Mouse (Mus musculus): ENCODE measurements at regions not wholly inside any gene's neighbourhood (a gene's known extent, or its start where the extent isn't known, plus 50 kb on each side); places are given as distances from the start of the nearest gene placed in this dataset.

DNA sequence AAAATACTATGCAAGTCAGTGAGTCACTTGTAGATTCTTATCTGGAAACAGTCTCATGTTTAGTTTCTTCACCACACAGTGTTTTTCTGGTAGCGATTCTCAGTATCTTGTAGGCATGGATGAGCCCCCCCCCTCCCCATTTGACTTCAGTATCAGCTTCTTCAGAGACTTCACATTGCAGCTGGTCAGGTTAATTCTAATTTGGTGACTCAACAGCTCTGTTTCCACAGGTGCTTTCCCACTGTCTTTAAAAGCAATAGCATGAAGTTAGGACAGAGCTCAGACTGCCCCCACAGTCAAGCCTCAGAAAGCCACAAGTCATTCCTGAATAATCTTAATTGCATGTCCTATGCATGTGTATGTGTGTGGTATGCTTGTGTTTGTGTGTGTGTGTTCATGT lies 114.5 kb downstream of the Tmem17 start:
- WGBS, result 90% methylated on average over 1 of the region's 1 CpGs

DNA sequence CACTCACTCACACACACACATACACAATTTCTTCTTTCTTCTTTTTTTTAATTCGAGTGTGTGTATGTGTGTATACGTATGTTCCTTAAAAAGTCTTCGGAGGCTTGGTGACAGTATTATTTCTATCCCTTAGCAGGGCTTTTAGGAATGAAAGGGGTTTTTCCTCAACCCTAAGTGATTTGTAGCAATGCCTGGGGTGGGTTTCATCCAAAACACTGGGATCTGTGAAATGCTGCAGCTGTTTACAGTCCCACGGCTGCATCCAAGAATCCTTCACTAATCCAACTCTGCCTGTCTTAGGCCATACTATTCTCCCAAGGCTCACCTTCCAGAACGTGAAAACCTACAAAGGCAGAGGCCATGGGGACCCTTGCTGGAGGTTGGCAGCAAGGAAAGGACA lies 116.6 kb downstream of the Tmem17 start:
- 0 out of 2 replicates have a peak, but pooled peaks have one; percentile 5 for ATAC-seq (ENCODE audit: low FRiP score, low TSS enrichment)
- Histone ChIP-seq H3K9ac (ENCODE audit: low read depth, low read length) (no peak overlapping the region), H3K4me3 (ENCODE audit: low read length) (no peak overlapping the region), H3K36me3 (ENCODE audit: control insufficient read depth, insufficient read depth, low read length) (no peaks in the 10 kb centered on the region), H3K4me2 (replicated peaks; ENCODE audit: low read depth, low read length) (no peak overlapping the region), H3K4me1 (ENCODE audit: control insufficient read depth, insufficient read depth, low read length) (peaks cover 20% of the 10 kb centered on the region), H3K27me3 (ENCODE audit: control insufficient read depth, insufficient read depth, low read length) (no peaks in the 10 kb centered on the region), H3K27ac (ENCODE audit: low read depth, low read length) (peak overlapping the region; percentile 67; the same call in 1 of the 2 replicates), H3K9me3 (ENCODE audit: control insufficient read depth, low read length) (no peaks in the 10 kb centered on the region)
- 70% methylated on average over 5 of the region's 5 CpGs for WGBS

More for the DNA sequence above, 114.5 kb downstream of the Tmem17 start:
- Histone ChIP-seq H3K4me2 (replicated peaks; ENCODE audit: low read depth, low read length) (no peak overlapping the region), H3K4me1 (ENCODE audit: control insufficient read depth, insufficient read depth, low read length) (peaks cover 15% of the 10 kb centered on the region), H3K9ac (ENCODE audit: low read depth, low read length) (no peak overlapping the region), H3K4me3 (ENCODE audit: low read length) (no peak overlapping the region), H3K36me3 (ENCODE audit: control insufficient read depth, insufficient read depth, low read length) (no peaks in the 10 kb centered on the region), H3K9me3 (ENCODE audit: control insufficient read depth, low read length) (no peaks in the 10 kb centered on the region), H3K27me3 (ENCODE audit: control insufficient read depth, insufficient read depth, low read length) (no peaks in the 10 kb centered on the region), H3K27ac (ENCODE audit: low read depth, low read length) (no peak overlapping the region)
- no peak for ATAC-seq (ENCODE audit: low FRiP score, low TSS enrichment)

DNA sequence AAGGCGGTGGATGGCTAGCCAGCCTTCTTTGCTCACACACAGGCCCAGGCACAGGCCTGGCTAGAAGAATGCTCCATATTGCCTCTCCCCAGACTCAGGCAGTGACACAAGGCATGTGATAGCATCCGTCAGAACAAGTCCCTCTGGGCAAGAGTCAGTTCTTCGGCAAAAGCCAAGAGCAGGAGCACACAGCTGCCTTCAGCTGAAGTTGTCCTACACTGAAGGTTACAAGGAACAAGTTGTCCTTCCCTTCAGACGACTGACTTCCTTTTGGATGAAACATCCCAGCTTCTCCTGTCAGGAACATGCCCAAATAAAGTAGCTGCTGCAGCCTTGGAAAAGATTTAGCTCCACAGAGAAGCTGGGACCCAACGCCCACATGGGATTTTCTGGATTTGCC lies 117.1 kb downstream of the Tmem17 start:
- Histone ChIP-seq H3K4me1 (ENCODE audit: control insufficient read depth, insufficient read depth, low read length) (peaks cover 20% of the 10 kb centered on the region), H3K4me2 (replicated peaks; ENCODE audit: low read depth, low read length) (peak overlapping the region; percentile 45; the same call in 1 of the 2 replicates), H3K9ac (ENCODE audit: low read depth, low read length) (no peak overlapping the region), H3K4me3 (ENCODE audit: low read length) (no peak overlapping the region), H3K36me3 (ENCODE audit: control insufficient read depth, insufficient read depth, low read length) (no peaks in the 10 kb centered on the region), H3K27ac (ENCODE audit: low read depth, low read length) (peak overlapping the region; percentile 67; the same call in 1 of the 2 replicates), H3K9me3 (ENCODE audit: control insufficient read depth, low read length) (no peaks in the 10 kb centered on the region), H3K27me3 (ENCODE audit: control insufficient read depth, insufficient read depth, low read length) (no peaks in the 10 kb centered on the region)
- 74% methylated on average over 5 of the region's 5 CpGs for WGBS
- ATAC-seq (ENCODE audit: low FRiP score, low TSS enrichment), result no peak

DNA sequence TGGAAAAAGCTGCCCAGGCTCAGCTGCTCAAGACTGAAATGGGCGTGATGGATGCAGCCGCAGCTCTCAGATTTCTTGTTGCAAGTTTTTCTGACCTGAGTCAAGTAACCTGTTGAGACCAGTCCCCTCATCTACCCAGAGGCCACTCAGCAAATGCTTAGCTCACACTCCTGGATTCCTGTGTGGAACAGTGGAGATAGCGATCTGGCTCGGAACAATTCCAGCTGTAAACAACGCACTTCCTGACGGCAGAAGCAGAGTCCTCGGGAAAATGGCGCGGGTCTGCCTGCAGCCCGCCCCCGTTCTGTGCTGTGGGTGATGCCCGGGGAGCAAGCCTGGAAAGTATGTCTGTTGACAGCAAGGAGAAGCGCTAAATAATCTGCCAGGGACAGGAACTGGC lies 117.7 kb downstream of the Tmem17 start:
- peaks cover 20% of the 10 kb centered on the region for H3K4me1 ChIP-seq (ENCODE audit: control insufficient read depth, insufficient read depth, low read length)
- peak; percentile 25; the same call in 1 of the 2 replicates for ATAC-seq (ENCODE audit: low FRiP score, low TSS enrichment)

DNA sequence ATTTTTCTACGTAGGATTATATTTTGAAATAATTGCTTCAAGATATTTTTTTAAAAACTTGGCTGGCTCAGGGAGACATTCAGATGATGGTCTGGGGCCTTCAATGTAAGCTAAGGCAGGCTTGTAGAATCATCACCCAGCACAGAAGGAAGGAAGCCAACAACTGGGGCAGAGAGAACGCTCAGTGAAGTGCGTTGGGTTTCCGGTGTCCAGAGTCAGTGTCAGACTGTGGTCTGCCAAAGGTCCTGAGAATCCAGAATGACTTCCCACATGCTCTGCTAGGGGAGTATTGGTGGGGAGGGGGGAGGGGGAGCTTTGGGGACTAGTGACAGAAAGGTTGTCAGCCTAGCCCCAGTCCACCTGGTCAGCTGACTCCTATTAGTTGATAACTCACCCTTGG lies 118.1 kb downstream of the Tmem17 start:
- WGBS, result 36% methylated on average over 4 of the region's 4 CpGs
- peak overlapping the region; percentile 50; the same call in 1 of the 2 replicates for H3K9ac ChIP-seq (ENCODE audit: low read depth, low read length)
- H3K27me3 ChIP-seq (ENCODE audit: control insufficient read depth, insufficient read depth, low read length), result no peaks in the 10 kb centered on the region
- peaks cover 20% of the 10 kb centered on the region for H3K4me1 ChIP-seq (ENCODE audit: control insufficient read depth, insufficient read depth, low read length)
- H3K4me3 ChIP-seq (ENCODE audit: low read length), result peak overlapping the region; percentile 22
- ATAC-seq (ENCODE audit: low FRiP score, low TSS enrichment), result peak; percentile 14; the same call in 1 of the 2 replicates
- H3K27ac ChIP-seq (ENCODE audit: low read depth, low read length), result peak overlapping the region; percentile 71; the same call in 1 of the 2 replicates
- H3K36me3 ChIP-seq (ENCODE audit: control insufficient read depth, insufficient read depth, low read length), result no peaks in the 10 kb centered on the region
- no peaks in the 10 kb centered on the region for H3K9me3 ChIP-seq (ENCODE audit: control insufficient read depth, low read length)
- H3K4me2 ChIP-seq (replicated peaks; ENCODE audit: low read depth, low read length), result peak overlapping the region; percentile 45

More for the DNA sequence above, 117.7 kb downstream of the Tmem17 start:
- Histone ChIP-seq H3K9me3 (ENCODE audit: control insufficient read depth, low read length) (no peaks in the 10 kb centered on the region), H3K27me3 (ENCODE audit: control insufficient read depth, insufficient read depth, low read length) (no peaks in the 10 kb centered on the region), H3K4me2 (replicated peaks; ENCODE audit: low read depth, low read length) (peak overlapping the region; percentile 45), H3K36me3 (ENCODE audit: control insufficient read depth, insufficient read depth, low read length) (no peaks in the 10 kb centered on the region), H3K27ac (ENCODE audit: low read depth, low read length) (peak overlapping the region; percentile 71; the same call in 1 of the 2 replicates), H3K4me3 (ENCODE audit: low read length) (peak overlapping the region; percentile 22), H3K9ac (ENCODE audit: low read depth, low read length) (peak overlapping the region; percentile 50; the same call in 1 of the 2 replicates)
- WGBS, result 13% methylated on average over 13 of the region's 13 CpGs

DNA sequence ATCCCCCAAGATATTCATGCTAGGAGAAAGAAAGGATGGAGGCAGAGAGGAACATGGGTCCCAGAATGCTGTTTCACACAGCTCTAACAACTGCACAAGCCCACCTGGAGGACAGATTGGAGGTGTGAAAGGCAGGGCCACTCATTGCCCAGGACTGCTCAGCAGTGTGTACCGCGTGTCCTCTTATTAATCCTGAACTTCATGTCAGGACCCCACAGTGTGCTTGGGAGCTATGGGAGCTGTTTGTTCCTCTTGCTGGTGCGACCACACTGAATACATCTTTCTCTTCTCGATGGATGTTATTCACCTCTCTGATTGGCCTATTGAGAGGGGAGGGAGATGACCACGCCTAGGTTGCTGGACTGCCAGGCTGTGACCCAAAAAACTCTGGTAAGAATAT lies 119.1 kb downstream of the Tmem17 start:
- Histone ChIP-seq H3K27ac (ENCODE audit: low read depth, low read length) (no peak overlapping the region), H3K4me3 (ENCODE audit: low read length) (no peak overlapping the region)

DNA sequence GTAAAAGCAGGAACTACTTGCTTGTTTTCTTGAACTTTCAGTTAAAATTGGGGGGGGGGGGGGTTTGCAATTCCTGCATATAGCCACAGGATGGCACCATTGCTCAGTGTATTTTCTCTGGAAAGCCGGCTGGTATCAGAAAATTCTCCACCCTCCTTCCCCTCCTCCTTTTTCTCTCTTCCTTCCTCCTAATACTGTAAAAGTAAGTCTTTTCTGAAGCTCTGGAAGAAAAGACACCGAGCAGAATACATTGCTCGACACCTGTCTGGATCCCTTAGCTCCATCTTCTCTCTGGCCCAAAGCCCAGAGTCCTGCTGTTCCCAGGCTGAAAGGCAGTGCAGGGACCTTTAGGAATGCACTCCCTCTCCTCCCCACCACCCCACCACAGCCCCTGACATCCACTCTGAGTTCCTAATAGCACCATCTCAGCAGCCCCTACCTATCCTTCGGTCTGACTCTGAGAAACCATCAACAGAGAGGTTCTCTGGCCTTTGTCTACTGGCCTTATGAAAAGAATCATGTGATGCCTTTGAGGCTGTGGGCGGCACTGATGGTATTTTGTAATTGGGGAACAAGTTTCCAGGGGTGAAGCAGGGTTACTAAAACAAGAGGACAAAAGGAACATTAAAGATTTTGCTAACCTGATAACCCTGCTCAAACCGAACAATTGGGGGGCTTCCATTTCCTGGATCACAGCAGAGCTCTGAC lies 119.9 kb downstream of the Tmem17 start:
- WGBS, result 16% methylated on average over 6 of the region's 6 CpGs
- H3K4me3 ChIP-seq (ENCODE audit: low read length), result no peak overlapping the region
- no peaks in the 10 kb centered on the region for H3K27me3 ChIP-seq (ENCODE audit: control insufficient read depth, insufficient read depth, low read length)
- H3K9ac ChIP-seq (ENCODE audit: low read depth, low read length), result 0 out of 2 replicates have a peak overlapping the region, but pooled peaks have one; percentile 28
- ATAC-seq (ENCODE audit: low FRiP score, low TSS enrichment), result 0 out of 2 replicates have a peak, but pooled peaks have one; percentile 12
- H3K27ac ChIP-seq (ENCODE audit: low read depth, low read length), result no peak overlapping the region
- H3K36me3 ChIP-seq (ENCODE audit: control insufficient read depth, insufficient read depth, low read length), result no peaks in the 10 kb centered on the region
- no peaks in the 10 kb centered on the region for H3K9me3 ChIP-seq (ENCODE audit: control insufficient read depth, low read length)
- no peak overlapping the region for H3K4me2 ChIP-seq (replicated peaks; ENCODE audit: low read depth, low read length)
- peaks cover 26% of the 10 kb centered on the region for H3K4me1 ChIP-seq (ENCODE audit: control insufficient read depth, insufficient read depth, low read length)

More for the DNA sequence above, 119.1 kb downstream of the Tmem17 start:
- peaks cover 20% of the 10 kb centered on the region for H3K4me1 ChIP-seq (ENCODE audit: control insufficient read depth, insufficient read depth, low read length)
- no peaks in the 10 kb centered on the region for H3K27me3 ChIP-seq (ENCODE audit: control insufficient read depth, insufficient read depth, low read length)
- WGBS, result 78% methylated on average over 5 of the region's 5 CpGs
- no peak for ATAC-seq (ENCODE audit: low FRiP score, low TSS enrichment)
- no peaks in the 10 kb centered on the region for H3K9me3 ChIP-seq (ENCODE audit: control insufficient read depth, low read length)
- H3K36me3 ChIP-seq (ENCODE audit: control insufficient read depth, insufficient read depth, low read length), result no peaks in the 10 kb centered on the region
- H3K4me2 ChIP-seq (replicated peaks; ENCODE audit: low read depth, low read length), result no peak overlapping the region
- no peak overlapping the region for H3K9ac ChIP-seq (ENCODE audit: low read depth, low read length)

DNA sequence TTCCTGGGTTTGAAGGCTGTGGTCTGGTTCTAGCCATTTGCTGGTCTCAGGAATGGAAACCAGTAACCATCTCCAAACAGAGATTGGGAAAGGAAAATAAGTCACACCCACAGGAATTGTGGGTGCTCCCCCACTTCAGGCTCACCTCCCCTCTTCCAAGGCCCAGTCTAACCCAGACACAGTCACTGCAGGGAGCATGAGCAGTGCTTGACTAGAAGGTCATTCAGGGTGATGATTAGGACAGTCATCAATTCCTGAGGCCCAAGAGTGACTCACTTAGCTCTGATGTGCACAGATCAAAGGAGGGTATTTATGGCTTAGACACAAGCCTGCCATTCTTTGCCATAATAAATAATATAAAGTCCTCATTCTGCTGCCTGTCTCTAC lies 120.4 kb downstream of the Tmem17 start:
- no peak overlapping the region for H3K9ac ChIP-seq (ENCODE audit: low read depth, low read length)
- H3K27ac ChIP-seq (ENCODE audit: low read depth, low read length), result no peak overlapping the region
- no peak overlapping the region for H3K4me3 ChIP-seq (ENCODE audit: low read length)
- no peak for ATAC-seq (ENCODE audit: low FRiP score, low TSS enrichment)
- H3K4me2 ChIP-seq (replicated peaks; ENCODE audit: low read depth, low read length), result no peak overlapping the region
- no peaks in the 10 kb centered on the region for H3K36me3 ChIP-seq (ENCODE audit: control insufficient read depth, insufficient read depth, low read length)
- H3K27me3 ChIP-seq (ENCODE audit: control insufficient read depth, insufficient read depth, low read length), result no peaks in the 10 kb centered on the region
- H3K9me3 ChIP-seq (ENCODE audit: control insufficient read depth, low read length), result no peaks in the 10 kb centered on the region
- peaks cover 29% of the 10 kb centered on the region for H3K4me1 ChIP-seq (ENCODE audit: control insufficient read depth, insufficient read depth, low read length)

DNA sequence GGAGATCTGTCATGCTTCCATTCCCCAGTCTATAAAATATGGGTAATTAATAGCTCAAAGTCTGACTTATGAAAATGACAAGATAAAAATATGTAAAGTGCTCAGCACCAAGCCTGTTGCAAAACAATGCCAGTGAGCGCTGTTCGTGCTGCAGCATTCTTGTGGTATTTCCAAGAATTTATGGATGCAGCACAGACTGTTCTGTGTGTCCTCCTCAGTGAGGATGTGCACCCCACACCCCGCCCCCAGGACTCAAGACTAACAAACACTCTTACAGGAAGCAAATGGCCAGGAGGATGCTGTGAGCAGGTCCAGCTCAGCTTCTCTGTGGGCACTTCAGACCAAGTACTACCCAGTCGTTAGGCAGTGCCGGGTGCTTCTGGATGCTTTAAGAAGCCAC lies 121.1 kb downstream of the Tmem17 start:
- H3K9ac ChIP-seq (ENCODE audit: low read depth, low read length), result no peak overlapping the region
- no peak overlapping the region for H3K4me3 ChIP-seq (ENCODE audit: low read length)
- no peaks in the 10 kb centered on the region for H3K36me3 ChIP-seq (ENCODE audit: control insufficient read depth, insufficient read depth, low read length)
- H3K27me3 ChIP-seq (ENCODE audit: control insufficient read depth, insufficient read depth, low read length), result no peaks in the 10 kb centered on the region
- H3K4me2 ChIP-seq (replicated peaks; ENCODE audit: low read depth, low read length), result no peak overlapping the region
- no peaks in the 10 kb centered on the region for H3K9me3 ChIP-seq (ENCODE audit: control insufficient read depth, low read length)
- peaks cover 29% of the 10 kb centered on the region for H3K4me1 ChIP-seq (ENCODE audit: control insufficient read depth, insufficient read depth, low read length)
- H3K27ac ChIP-seq (ENCODE audit: low read depth, low read length), result no peak overlapping the region
- no peak for ATAC-seq (ENCODE audit: low FRiP score, low TSS enrichment)
- 59% methylated on average over 5 of the region's 5 CpGs for WGBS
